Mouse (Mus musculus) midbrain, embryonic 11.5 days (tissue): ENCODE results near the gene Gm28035. TPM values are rescaled to one million over a fixed set of nuclear protein-coding genes. Genes with fewer than 3 reads are reported as not detected.

Experiments
- ATAC-seq: fragments of 200-750 bp; cut with Nextera tagmentation; 2 replicates; pipeline ENCODE4 v1.8.0; 2017; ENCODE audit warnings: moderate TSS enrichment, moderate library complexity; ENCODE audit not compliant: low FRiP score
- DNase-seq: peaks from one replicate; pipeline ENCODE4 v3.0.0; 2015; ENCODE audit warnings: low spot score; ENCODE audit errors: missing footprints
- H3K27ac ChIP-seq: fragments of 300-500 bp; sonication (generic); 2 replicates; pipeline ENCODE4 v1.5.1; 2014; ENCODE audit warnings: low read depth, low read length
- H3K27me3 ChIP-seq: fragments of 300-500 bp; sonication (generic); 2 replicates; pipeline ENCODE4 v1.6.1; 2014; ENCODE audit warnings: mild to moderate bottlenecking, low read length, moderate library complexity, mixed read lengths; ENCODE audit not compliant: control insufficient read depth, insufficient read depth
- H3K36me3 ChIP-seq: fragments of 300-500 bp; sonication (generic); 2 replicates; pipeline ENCODE4 v1.6.1; 2014; ENCODE audit warnings: mild to moderate bottlenecking, low read length, moderate library complexity, mixed read lengths; ENCODE audit not compliant: control insufficient read depth, insufficient read depth
- H3K4me1 ChIP-seq: fragments of 300-500 bp; sonication (generic); 2 replicates; pipeline ENCODE4 v1.6.1; 2014; ENCODE audit warnings: low read length; ENCODE audit not compliant: control insufficient read depth, insufficient read depth
- H3K4me2 ChIP-seq: fragments of 300-500 bp; sonication (generic); 2 replicates; pipeline ENCODE4 v1.6.1; 2014; ENCODE audit warnings: mild to moderate bottlenecking, moderate library complexity
- H3K4me3 ChIP-seq: fragments of 300-500 bp; sonication (generic); 2 replicates; pipeline ENCODE4 v1.5.1; 2014; ENCODE audit warnings: low read depth, low read length
- H3K9ac ChIP-seq: fragments of 300-500 bp; sonication (generic); 2 replicates; pipeline ENCODE4 v1.6.1; 2014; ENCODE audit warnings: low read length
- H3K9me3 ChIP-seq: fragments of 300-500 bp; sonication (generic); 2 replicates; pipeline ENCODE4 v1.6.1; 2016; ENCODE audit warnings: low read length; ENCODE audit not compliant: control insufficient read depth
- WGBS: fragments of 180-500 bp; shearing (Covaris S2); extraction: QIAGEN DNeasy Blood & Tissue Kit; methylation state at CpG from one replicate; pipeline ENCODE4 v1.1.7; 2014; 5-methylcytosine and 5-hydroxymethylcytosine counted together
- polyA plus RNA-seq: library from polyadenylated mRNA; unstranded; fragments of >200 nt; fragmentation: Nextera tagmentation; extraction: Ambion mirVana; gene quantifications from 2 replicates; pipeline ENCODE4 v1.2.1, GENCODE M21; 2014

Gene Gm28035
- polyA plus RNA-seq, 1 experiment from 2014 or later, result 0.05 TPM

DNA sequence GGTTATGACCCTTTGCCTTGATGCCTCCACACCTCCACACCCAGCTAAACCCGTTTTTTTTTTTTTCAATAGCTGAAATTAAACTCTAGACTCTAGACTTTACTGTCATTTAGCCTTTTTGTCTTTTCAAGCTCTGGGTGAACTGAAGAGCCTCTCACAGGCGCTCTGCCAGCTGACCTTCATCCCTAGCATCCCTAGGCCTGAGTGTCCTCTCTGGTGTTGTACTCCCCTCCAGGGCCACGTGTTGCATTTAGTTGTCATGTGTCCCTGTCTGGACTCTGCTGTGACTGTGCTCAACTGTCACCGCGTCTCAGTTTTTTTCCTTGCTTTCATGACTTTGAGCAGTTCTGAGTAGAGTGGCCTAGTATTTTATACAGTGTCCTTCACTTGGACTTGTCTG is 59.6 kb downstream of the Gm28035 start:
- Histone ChIP-seq H3K27me3 (no peaks in the 10 kb centered on the region), H3K9ac (no peak overlapping the region), H3K9me3 (no peaks in the 10 kb centered on the region), H3K4me2 (no peak overlapping the region), H3K36me3 (peaks cover 23% of the 10 kb centered on the region), H3K4me3 (no peak overlapping the region), H3K4me1 (no peaks in the 10 kb centered on the region), H3K27ac (no peak overlapping the region)
- 94% methylated on average over 5 of the region's 5 CpGs for WGBS
- DNase-seq (no peak), ATAC-seq (no peak)

DNA sequence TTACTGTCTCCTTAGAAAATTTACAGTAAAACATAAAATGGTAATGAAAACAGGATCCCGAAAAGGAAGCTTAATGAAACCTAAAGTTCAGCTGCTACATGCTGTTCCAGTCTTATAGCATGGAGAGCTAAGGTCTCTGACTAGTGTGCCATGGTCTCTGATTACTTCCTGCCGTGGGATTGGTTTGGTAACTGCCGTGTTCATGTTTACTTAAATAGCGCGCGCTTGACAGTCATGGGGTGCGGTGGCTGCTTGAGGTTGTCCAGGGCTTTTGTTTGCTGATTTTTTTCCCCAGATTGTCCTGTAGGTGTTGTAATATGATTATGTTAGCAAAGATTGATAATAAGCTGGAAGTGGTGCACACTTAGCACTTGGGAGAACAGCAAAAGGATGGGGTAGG is 65.7 kb downstream of the Gm28035 start:
- H3K27me3 ChIP-seq, result no peaks in the 10 kb centered on the region
- no peaks in the 10 kb centered on the region for H3K4me1 ChIP-seq
- no peak overlapping the region for H3K4me3 ChIP-seq
- H3K4me2 ChIP-seq, result no peak overlapping the region
- 95% methylated on average over 7 of the region's 7 CpGs for WGBS
- no peak for ATAC-seq
- no peak overlapping the region for H3K9ac ChIP-seq
- H3K9me3 ChIP-seq, result no peaks in the 10 kb centered on the region
- H3K36me3 ChIP-seq, result peaks cover 55% of the 10 kb centered on the region
- H3K27ac ChIP-seq, result no peak overlapping the region
- no peak for DNase-seq

DNA sequence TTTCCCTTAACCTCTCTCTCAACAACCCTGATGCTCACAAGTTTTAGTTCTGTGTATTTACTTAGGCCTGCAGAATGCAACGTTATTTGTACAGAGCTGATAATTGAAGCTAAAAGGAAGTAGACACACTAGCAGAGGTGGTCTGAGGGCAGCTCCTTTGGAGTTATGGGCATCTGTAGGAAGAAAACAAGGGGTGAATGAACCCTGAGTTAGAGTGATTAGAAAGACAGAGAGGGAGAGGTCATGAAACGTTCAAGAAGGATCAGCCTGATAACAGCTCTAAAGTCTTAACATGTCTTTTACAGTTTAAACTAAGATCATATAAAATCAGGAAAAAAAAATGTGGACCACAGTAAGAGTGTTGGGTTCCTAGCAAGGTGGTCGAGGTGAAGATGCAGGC is 69.0 kb downstream of the Gm28035 start:
- DNase-seq, result no peak

DNA sequence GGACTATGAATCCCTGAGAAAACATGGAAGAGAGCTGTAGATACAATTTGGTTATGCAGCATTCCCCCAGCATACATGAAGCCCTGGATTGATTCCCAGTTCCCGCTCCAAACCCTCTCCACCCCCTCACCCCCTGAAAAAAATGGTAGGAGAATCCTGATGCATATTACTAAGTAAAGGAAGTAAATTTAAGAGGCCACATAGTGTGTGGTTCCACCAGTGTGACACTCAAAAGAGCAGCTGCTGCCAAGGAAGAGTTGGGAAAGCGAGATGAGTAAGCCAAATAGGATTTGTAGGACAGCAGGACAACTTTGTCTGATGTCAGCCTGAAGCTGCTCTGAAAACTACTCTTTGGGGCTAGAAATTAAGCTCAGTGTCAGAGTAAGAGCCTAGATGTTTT is 71.1 kb downstream of the Gm28035 start:
- no peaks in the 10 kb centered on the region for H3K9me3 ChIP-seq
- no peak overlapping the region for H3K4me2 ChIP-seq
- DNase-seq (no peak), ATAC-seq (no peak)
- no peak overlapping the region for H3K4me3 ChIP-seq
- peaks cover 48% of the 10 kb centered on the region for H3K36me3 ChIP-seq
- 95% methylated on average over 2 of the region's 2 CpGs for WGBS
- H3K9ac ChIP-seq, result no peak overlapping the region
- H3K27ac ChIP-seq, result no peak overlapping the region
- no peaks in the 10 kb centered on the region for H3K27me3 ChIP-seq
- no peaks in the 10 kb centered on the region for H3K4me1 ChIP-seq

More for the DNA sequence above, 69.0 kb downstream of the Gm28035 start:
- ATAC-seq, result no peak
- Histone ChIP-seq H3K4me2 (no peak overlapping the region), H3K9ac (no peak overlapping the region), H3K27ac (no peak overlapping the region), H3K4me1 (no peaks in the 10 kb centered on the region), H3K27me3 (no peaks in the 10 kb centered on the region), H3K36me3 (peaks cover 55% of the 10 kb centered on the region), H3K4me3 (no peak overlapping the region), H3K9me3 (no peaks in the 10 kb centered on the region)
- 86% methylated on average over 3 of the region's 3 CpGs for WGBS

DNA sequence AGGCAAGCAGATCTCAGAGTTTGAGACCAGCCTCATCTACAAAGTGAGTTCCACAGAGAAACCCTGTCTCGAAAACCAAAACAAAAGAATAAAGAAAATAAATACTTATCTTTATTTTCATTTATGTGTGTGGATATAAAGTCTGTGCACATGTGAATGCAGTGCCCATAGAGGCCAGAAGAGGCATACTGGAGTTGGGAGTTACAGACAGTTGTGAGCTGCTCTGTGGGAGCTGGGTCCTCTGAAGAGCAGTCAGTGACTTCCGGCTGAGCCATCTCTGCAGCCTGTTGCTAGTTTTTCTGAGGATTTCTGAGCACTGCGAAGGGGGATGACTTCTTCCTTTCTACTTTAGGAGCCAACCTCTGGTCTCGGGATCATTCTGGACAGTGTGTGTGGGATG is 75.8 kb downstream of the Gm28035 start:
- Histone ChIP-seq H3K36me3 (peaks cover 36% of the 10 kb centered on the region), H3K4me2 (no peak overlapping the region), H3K9ac (no peak overlapping the region), H3K27me3 (no peaks in the 10 kb centered on the region), H3K4me1 (no peaks in the 10 kb centered on the region), H3K4me3 (no peak overlapping the region), H3K9me3 (no peaks in the 10 kb centered on the region), H3K27ac (no peak overlapping the region)
- no peak for ATAC-seq
- 92% methylated on average over 4 of the region's 4 CpGs for WGBS
- no peak for DNase-seq

DNA sequence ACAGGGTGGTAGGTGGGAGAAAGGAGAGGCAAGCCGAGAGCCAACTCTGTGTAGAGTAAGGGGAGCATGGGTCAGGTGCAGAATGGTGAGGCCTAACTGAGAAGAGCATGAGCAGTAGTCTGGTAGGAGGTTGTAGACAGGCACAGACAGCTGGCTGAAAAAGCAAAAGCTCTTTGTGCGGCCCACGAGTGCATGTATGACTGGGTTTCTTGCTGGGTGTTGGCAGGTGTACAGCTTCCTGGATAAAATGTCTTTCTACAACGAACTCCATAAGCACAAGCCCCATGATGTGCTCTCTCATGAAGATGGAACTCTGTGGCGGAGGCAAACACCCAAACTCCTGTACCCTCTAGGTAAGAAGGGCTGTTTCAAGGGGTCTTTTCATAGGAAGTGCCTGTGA is 76.6 kb downstream of the Gm28035 start:
- no peak overlapping the region for H3K4me3 ChIP-seq
- ATAC-seq (no peak), DNase-seq (no peak)
- H3K9ac ChIP-seq, result no peak overlapping the region
- H3K4me2 ChIP-seq, result no peak overlapping the region
- no peaks in the 10 kb centered on the region for H3K4me1 ChIP-seq
- no peaks in the 10 kb centered on the region for H3K9me3 ChIP-seq
- no peaks in the 10 kb centered on the region for H3K27me3 ChIP-seq
- WGBS, result 96% methylated on average over 5 of the region's 5 CpGs
- no peak overlapping the region for H3K27ac ChIP-seq
- peaks cover 35% of the 10 kb centered on the region for H3K36me3 ChIP-seq

DNA sequence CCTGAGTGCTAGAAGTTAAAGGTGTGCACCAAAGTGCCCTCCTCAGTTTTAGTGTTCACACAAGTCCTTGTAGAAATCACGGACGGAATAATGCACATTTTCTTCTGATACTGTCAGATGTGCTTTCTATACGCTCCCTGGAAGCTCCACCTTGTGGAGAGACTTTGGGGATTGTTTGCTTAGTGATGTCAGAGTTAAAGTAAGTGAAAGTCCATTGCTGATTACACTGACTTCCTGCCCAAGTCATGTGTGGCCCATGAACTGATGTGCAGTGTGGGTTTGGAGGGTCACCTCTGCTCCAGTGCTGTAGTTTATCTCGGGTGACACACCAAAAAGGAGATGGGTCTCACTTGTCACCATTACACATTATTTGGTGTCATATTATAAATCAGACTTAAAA is 78.9 kb downstream of the Gm28035 start:
- Histone ChIP-seq H3K9me3 (no peaks in the 10 kb centered on the region), H3K27me3 (no peaks in the 10 kb centered on the region), H3K4me2 (no peak overlapping the region), H3K4me1 (no peaks in the 10 kb centered on the region), H3K36me3 (peaks cover 43% of the 10 kb centered on the region), H3K4me3 (no peak overlapping the region), H3K9ac (no peak overlapping the region), H3K27ac (no peak overlapping the region)
- DNase-seq (no peak), ATAC-seq (no peak)
- 88% methylated on average over 4 of the region's 4 CpGs for WGBS

DNA sequence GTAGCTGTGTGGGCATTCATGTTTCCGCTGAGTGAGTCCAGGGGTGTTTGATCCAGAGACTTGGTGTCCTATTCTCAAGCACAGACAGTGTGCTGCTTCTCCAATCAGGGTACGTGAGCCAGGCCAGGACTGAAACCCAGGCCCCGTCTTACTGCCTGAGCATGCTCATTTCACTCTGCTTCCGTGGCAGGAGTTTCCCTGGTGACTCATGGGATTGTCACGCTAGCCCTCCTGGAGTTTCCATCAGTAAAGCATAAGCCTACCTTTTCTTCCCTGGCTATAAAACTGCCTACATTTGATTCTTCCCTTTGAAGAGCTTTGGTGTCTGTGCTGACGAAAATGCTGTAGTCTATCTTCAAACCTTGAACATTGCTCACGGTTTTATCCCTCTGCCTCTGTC is 82.7 kb downstream of the Gm28035 start:
- H3K4me1 ChIP-seq, result no peaks in the 10 kb centered on the region
- no peak overlapping the region for H3K9ac ChIP-seq
- no peaks in the 10 kb centered on the region for H3K27me3 ChIP-seq
- 87% methylated on average over 7 of the region's 7 CpGs for WGBS
- H3K27ac ChIP-seq, result no peak overlapping the region
- H3K36me3 ChIP-seq, result peaks cover 29% of the 10 kb centered on the region
- no peak overlapping the region for H3K4me2 ChIP-seq
- no peaks in the 10 kb centered on the region for H3K9me3 ChIP-seq
- DNase-seq, result no peak
- H3K4me3 ChIP-seq, result no peak overlapping the region
- no peak for ATAC-seq

DNA sequence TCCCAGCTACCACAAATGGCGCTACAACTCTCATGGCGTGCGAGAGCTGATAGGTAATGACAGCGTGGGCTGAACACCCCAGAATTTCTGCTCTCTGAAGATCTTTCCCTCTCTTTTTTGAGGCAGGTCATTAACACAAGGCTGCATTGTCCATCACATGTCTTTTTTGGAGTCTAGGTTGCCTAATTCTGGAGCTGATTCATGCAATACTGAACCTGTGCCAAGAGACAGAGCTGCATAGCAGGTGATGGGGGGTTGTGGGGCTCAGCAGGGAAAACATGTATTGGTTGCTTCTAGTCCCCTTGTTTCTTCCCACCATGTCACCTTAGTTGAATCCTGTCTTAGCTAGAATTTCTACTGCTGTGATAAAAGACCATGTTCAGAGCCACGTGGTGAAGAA is 84.9 kb downstream of the Gm28035 start:
- Histone ChIP-seq H3K27ac (no peak overlapping the region), H3K4me2 (no peak overlapping the region), H3K9me3 (no peaks in the 10 kb centered on the region), H3K36me3 (peaks cover 36% of the 10 kb centered on the region), H3K9ac (no peak overlapping the region), H3K4me1 (no peaks in the 10 kb centered on the region), H3K4me3 (no peak overlapping the region), H3K27me3 (no peaks in the 10 kb centered on the region)
- WGBS, result 96% methylated on average over 5 of the region's 5 CpGs
- no peak for ATAC-seq
- DNase-seq, result no peak

DNA sequence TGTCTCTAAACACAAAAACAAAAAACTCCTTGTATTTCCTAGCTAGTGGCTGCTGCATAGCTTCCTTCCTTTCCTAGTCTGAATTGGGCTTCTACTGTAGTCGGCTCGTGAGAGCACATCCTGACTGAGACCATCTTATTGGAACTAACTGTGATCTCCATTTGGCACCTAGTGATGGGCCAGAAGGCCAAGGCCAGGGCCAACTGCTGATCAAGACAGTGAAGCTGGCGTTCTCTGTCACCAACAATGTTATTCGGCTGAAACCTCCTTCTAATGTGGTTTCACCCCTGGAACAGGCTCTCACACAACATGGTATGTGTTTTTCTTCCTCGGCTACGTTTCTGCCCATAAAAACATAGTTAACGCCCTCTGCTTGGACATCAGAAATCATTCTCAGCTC is 86.9 kb downstream of the Gm28035 start:
- no peaks in the 10 kb centered on the region for H3K4me1 ChIP-seq
- H3K36me3 ChIP-seq, result peaks cover 33% of the 10 kb centered on the region
- no peak for ATAC-seq

More for the DNA sequence above, 86.9 kb downstream of the Gm28035 start:
- Histone ChIP-seq H3K9ac (no peak overlapping the region), H3K9me3 (no peaks in the 10 kb centered on the region), H3K4me3 (no peak overlapping the region), H3K27ac (no peak overlapping the region), H3K4me2 (no peak overlapping the region), H3K27me3 (no peaks in the 10 kb centered on the region)
- 95% methylated on average over 7 of the region's 7 CpGs for WGBS
- DNase-seq, result no peak
